Mouse (Mus musculus): ENCODE data around the gene Btbd9. TPM values are rescaled to one million over a fixed set of nuclear protein-coding genes. Genes with fewer than 3 reads are reported as not detected.

Btbd9 gene
- total and polyA plus RNA-seq, 3 experiments, result 24.7 to 33.8 TPM; not detected in 1

DNA sequence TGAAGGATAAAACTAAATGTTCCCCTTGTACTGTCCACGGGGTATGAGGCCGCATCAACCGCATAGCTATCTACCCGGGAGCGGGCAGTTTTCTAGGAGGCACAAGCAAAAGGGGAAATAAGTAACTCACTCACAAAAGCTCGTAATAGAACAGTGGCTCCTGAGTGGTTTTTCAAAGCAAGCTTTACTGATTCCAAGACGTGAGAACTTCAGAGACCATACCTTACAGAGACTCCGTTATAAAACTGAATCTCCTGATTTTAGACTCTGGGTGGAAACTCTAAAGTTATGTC lies 1.6 kb downstream of the Btbd9 start:
- H3K27me3 ChIP-seq (ENCODE audit: control insufficient read depth in 1 of 2, insufficient read depth in 2 of 2, low read length in 2 of 2), result no peaks in the 10 kb centered on the region
- no peaks in the 10 kb centered on the region for H3K9me3 ChIP-seq (replicated peaks; ENCODE audit: insufficient read depth, low read length)
- no peak for TF ChIP-seq BHLHE40 (IDR thresholded peaks at IDR 0.05; ENCODE audit: borderline replicate concordance, low read depth, low read length)
- 0 out of 2 replicates have a peak, but pooled peaks have one; percentile 20 for TF ChIP-seq MAZ (IDR thresholded peaks at IDR 0.05; ENCODE audit: low read depth, low read length)
- TF ChIP-seq POLR2AphosphoS2 (IDR thresholded peaks at IDR 0.05; ENCODE audit: low read length), result no peak
- peak in 1 of 2 experiments; percentile 33; a peak in 1 of 4 replicates for TF ChIP-seq EP300 (IDR thresholded peaks at IDR 0.05; ENCODE audit: low read depth in 1 of 2, low read length in 2 of 2)
- TF ChIP-seq JUND (IDR thresholded peaks at IDR 0.05; ENCODE audit: low read depth, low read length), result no peak
- no peak; the same call in 1 of the 2 replicates for TF ChIP-seq MAX (IDR thresholded peaks at IDR 0.05; ENCODE audit: low read length)
- peaks cover 38% of the 10 kb centered on the region for H3K79me2 ChIP-seq (ENCODE audit: control insufficient read depth, insufficient read depth, low read length, poor library complexity)
- peak overlapping the region; percentile 67 for H3K27ac ChIP-seq (ENCODE audit: control insufficient read depth, low read depth, low read length)
- peaks cover 0 to 19% of the 10 kb centered on the region in 2 experiments; a peak in 2 of 4 replicates for H3K36me3 ChIP-seq (ENCODE audit: control insufficient read depth in 1 of 2, insufficient read depth in 2 of 2, low read length in 2 of 2)
- peaks cover 6 to 15% of the 10 kb centered on the region in 2 experiments for H3K4me1 ChIP-seq (ENCODE audit: control insufficient read depth in 1 of 2, insufficient read depth in 2 of 2, low read length in 2 of 2)
- H3K4me3 ChIP-seq (ENCODE audit: control insufficient read depth in 1 of 2, insufficient read depth in 1 of 2, low read depth in 2 of 2, low read length in 2 of 2), result peak overlapping the region; percentile 79 to 97
- H3K9ac ChIP-seq (ENCODE audit: control insufficient read depth, low read depth, low read length, poor library complexity, severe bottlenecking), result peak overlapping the region; percentile 80
- DNase-seq (ENCODE audit: low read depth, low spot score), result peak; percentile 82

DNA sequence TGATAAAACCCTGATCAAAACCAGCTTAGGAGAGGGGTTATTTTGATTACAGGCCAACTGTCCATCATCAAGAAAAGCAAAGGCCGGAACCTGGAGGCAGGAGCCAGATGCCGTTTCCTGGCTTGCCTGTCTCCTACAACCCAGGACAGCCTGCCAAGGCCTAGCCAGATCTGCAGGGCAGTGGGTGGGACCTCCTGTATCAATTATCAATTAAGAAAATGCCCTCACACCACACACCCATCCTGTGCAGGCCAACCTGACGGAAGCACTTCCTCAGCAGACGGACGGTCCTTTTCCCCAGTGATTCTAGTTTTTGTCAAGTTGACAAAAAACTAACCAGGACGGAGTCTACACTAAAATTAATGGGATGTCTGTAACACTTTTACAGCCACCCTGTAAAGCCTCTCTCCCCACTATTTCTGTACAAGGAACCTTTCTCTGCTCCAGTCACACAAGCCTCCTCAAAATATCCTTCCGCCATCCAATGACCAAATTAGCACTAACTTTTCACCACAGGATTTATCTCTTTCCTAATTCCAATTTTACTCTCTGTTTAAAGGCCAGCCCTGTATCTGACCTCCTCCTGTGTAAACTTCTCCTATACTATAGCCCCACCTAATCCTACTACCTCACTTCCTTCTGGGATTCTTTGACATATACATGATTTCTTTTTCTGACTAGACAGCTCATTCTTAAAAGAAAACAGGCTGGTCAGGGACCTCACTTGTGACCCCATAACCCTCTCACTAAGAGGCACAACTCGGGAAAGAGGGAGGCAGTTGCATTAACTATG lies 2.1 kb downstream of the Btbd9 start:
- 0 out of 2 replicates have a peak, but pooled peaks have one; percentile 17 for TF ChIP-seq HCFC1 (IDR thresholded peaks at IDR 0.05; ENCODE audit: low read depth, low read length)
- no peak for TF ChIP-seq E2F4 (IDR thresholded peaks at IDR 0.05; ENCODE audit: borderline replicate concordance, low read depth, low read length)
- no peak for TF ChIP-seq TBP (IDR thresholded peaks at IDR 0.05; ENCODE audit: low read depth, low read length)
- TF ChIP-seq NRF1 (IDR thresholded peaks at IDR 0.05; ENCODE audit: insufficient read depth, low read depth, low read length, poor library complexity, severe bottlenecking), result no peak
- no peak for TF ChIP-seq EP300 (IDR thresholded peaks at IDR 0.05; ENCODE audit: low read depth in 1 of 2, low read length in 2 of 2)
- TF ChIP-seq ZMIZ1 (IDR thresholded peaks at IDR 0.05; ENCODE audit: low read depth, low read length), result no peak
- TF ChIP-seq USF2 (IDR thresholded peaks at IDR 0.05; ENCODE audit: borderline replicate concordance in 1 of 2, insufficient read depth in 1 of 2, low read depth in 1 of 2, low read length in 2 of 2), result no peak
- no peak for TF ChIP-seq CHD2 (IDR thresholded peaks at IDR 0.05; ENCODE audit: low read length)
- TF ChIP-seq TCF12 (IDR thresholded peaks at IDR 0.05; ENCODE audit: low read depth, low read length), result no peak
- TF ChIP-seq GABPA (IDR thresholded peaks at IDR 0.05; ENCODE audit: low read depth, low read length), result no peak
- no peak for TF ChIP-seq GATA1 (IDR thresholded peaks at IDR 0.05; ENCODE audit: low read depth, low read length)
- TF ChIP-seq CTCF (IDR thresholded peaks at IDR 0.05 in 2 of 3, conservative IDR thresholded peaks at IDR 0.05 in 1 of 3; ENCODE audit: control insufficient read depth in 1 of 3, insufficient read depth in 1 of 3, low read depth in 2 of 3, low read length in 3 of 3, poor library complexity in 1 of 3, severe bottlenecking in 1 of 3), result no peak
- no peak for TF ChIP-seq MYC (IDR thresholded peaks at IDR 0.05; ENCODE audit: low read depth, low read length)
- no peak for TF ChIP-seq UBTF (IDR thresholded peaks at IDR 0.05; ENCODE audit: borderline replicate concordance, insufficient read depth, low read depth, low read length)
- no peak for TF ChIP-seq POLR2AphosphoS2 (IDR thresholded peaks at IDR 0.05; ENCODE audit: low read length)
- no peak for TF ChIP-seq TAL1 (IDR thresholded peaks at IDR 0.05; ENCODE audit: low read length)
- no peak for TF ChIP-seq ZC3H11A (IDR thresholded peaks at IDR 0.05; ENCODE audit: low read depth, low read length)
- no peak for TF ChIP-seq ETS1 (IDR thresholded peaks at IDR 0.05; ENCODE audit: low read depth, low read length)
- TF ChIP-seq RCOR1 (IDR thresholded peaks at IDR 0.05; ENCODE audit: low read depth, low read length), result 0 out of 2 replicates have a peak, but pooled peaks have one; percentile 13
- TF ChIP-seq ZNF384 (IDR thresholded peaks at IDR 0.05; ENCODE audit: low read depth, low read length), result no peak
- no peak for TF ChIP-seq SMC3 (IDR thresholded peaks at IDR 0.05; ENCODE audit: low read depth, low read length)
- TF ChIP-seq ELF1 (IDR thresholded peaks at IDR 0.05; ENCODE audit: low read depth, low read length), result no peak
- TF ChIP-seq BHLHE40 (IDR thresholded peaks at IDR 0.05; ENCODE audit: borderline replicate concordance, low read depth, low read length), result no peak
- peak; percentile 43; the same call in 1 of the 2 replicates for TF ChIP-seq KAT2A (conservative IDR thresholded peaks at IDR 0.05; ENCODE audit: low read depth, low read length)
- Histone ChIP-seq H3K36me3 (ENCODE audit: control insufficient read depth in 1 of 2, insufficient read depth in 2 of 2, low read length in 2 of 2) (peaks cover 0 to 23% of the 10 kb centered on the region in 2 experiments; a peak in 2 of 4 replicates), H3K9me3 (replicated peaks; ENCODE audit: insufficient read depth, low read length) (no peaks in the 10 kb centered on the region), H3K27me3 (ENCODE audit: control insufficient read depth in 1 of 2, insufficient read depth in 2 of 2, low read length in 2 of 2) (no peaks in the 10 kb centered on the region), H3K4me3 (ENCODE audit: control insufficient read depth in 1 of 2, insufficient read depth in 1 of 2, low read depth in 2 of 2, low read length in 2 of 2) (peak overlapping the region; percentile 79 to 97), H3K4me1 (ENCODE audit: control insufficient read depth in 1 of 2, insufficient read depth in 2 of 2, low read length in 2 of 2) (peaks cover 8 to 15% of the 10 kb centered on the region in 2 experiments), H3K27ac (ENCODE audit: control insufficient read depth, low read depth, low read length) (peak overlapping the region; percentile 67), H3K9ac (ENCODE audit: control insufficient read depth, low read depth, low read length, poor library complexity, severe bottlenecking) (peak overlapping the region; percentile 80), H3K79me2 (ENCODE audit: control insufficient read depth, insufficient read depth, low read length, poor library complexity) (peaks cover 38% of the 10 kb centered on the region)
- no peak for DNase-seq (ENCODE audit: low read depth, low spot score)

All from MEL (cell line).